In the genomic region with DNA sequence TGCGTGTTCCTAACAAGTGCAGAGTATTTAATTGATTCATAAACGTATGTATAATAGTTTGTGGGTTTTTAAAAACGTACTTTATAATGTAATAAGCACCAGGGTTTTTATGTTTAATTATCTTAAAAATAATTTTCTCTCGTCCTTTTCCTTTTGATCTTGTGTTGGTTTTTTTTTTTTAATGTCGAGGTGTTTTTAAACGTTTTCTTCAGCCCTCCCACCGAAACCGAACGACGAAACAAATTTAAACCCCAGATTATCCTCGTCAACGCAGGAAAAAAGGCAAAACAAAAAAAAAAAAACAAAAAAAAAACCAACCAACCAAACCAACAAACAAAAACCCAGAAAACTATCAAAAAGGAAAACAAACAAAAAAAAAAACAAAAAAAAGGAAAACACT, we compare ENCODE assay signal across 8 mouse cellular contexts. TPM values are rescaled to one million over a fixed set of nuclear protein-coding genes. Genes with fewer than 3 reads are reported as not detected.
DNase-seq lines count a peak whose midpoint lies in the region; ATAC-seq and TF ChIP-seq lines count a peak whose summit lies in the region.

No protein-coding gene starts in this region.

- peak; percentile 12 for DNase-seq in lung, embryonic 14.5 days
- DNase-seq in lung, postnatal 4 days: no peak
- no peak for DNase-seq in right cerebral cortex, postnatal 25 days
- no peak for DNase-seq in urinary bladder, postnatal 36 days (ENCODE audit: low spot score in 2 of 2)

- ATAC-seq in lung, embryonic 14.5 days (ENCODE audit: insufficient read depth): no peak
- ATAC-seq in forebrain, embryonic 12.5 days (ENCODE audit: low FRiP score): no peak
- ATAC-seq in limb, embryonic 12.5 days (ENCODE audit: insufficient number of reproducible peaks, insufficient read depth, low FRiP score, low TSS enrichment, low read depth): no peak
- no peak for ATAC-seq in neural tube, embryonic 15.5 days (ENCODE audit: low FRiP score)
- no peak for ATAC-seq in CD4-positive, CD25-positive, alpha-beta regulatory T cell, adult 4 months

- peak overlapping the region; percentile 39 for H3K4me3 ChIP-seq in lung, embryonic 14.5 days (ENCODE audit: low read depth, low read length)
- peak overlapping the region; percentile 30 for H3K4me3 ChIP-seq in forebrain, embryonic 12.5 days (replicated peaks)
- H3K4me3 ChIP-seq in limb, embryonic 12.5 days (replicated peaks): peak overlapping the region; percentile 27
- peak overlapping the region; percentile 15; the same call in 1 of the 2 replicates for H3K4me3 ChIP-seq in neural tube, embryonic 15.5 days (replicated peaks)

- peaks cover 55% of the 10 kb centered on the region for H3K27me3 ChIP-seq in lung, embryonic 14.5 days (ENCODE audit: insufficient read depth, low read length)
- H3K27me3 ChIP-seq in forebrain, embryonic 12.5 days: peaks cover 82% of the 10 kb centered on the region
- H3K27me3 ChIP-seq in limb, embryonic 12.5 days: peaks cover 76% of the 10 kb centered on the region
- H3K27me3 ChIP-seq in neural tube, embryonic 15.5 days (replicated peaks): peaks cover 57% of the 10 kb centered on the region

- peak overlapping the region; percentile 60 for H3K4me2 ChIP-seq in lung, embryonic 14.5 days
- H3K4me2 ChIP-seq in forebrain, embryonic 12.5 days: peak overlapping the region; percentile 47
- peak overlapping the region; percentile 49 for H3K4me2 ChIP-seq in limb, embryonic 12.5 days
- peak overlapping the region; percentile 48 for H3K4me2 ChIP-seq in neural tube, embryonic 15.5 days

- H3K9me3 ChIP-seq in lung, embryonic 14.5 days (ENCODE audit: low read depth, low read length): no peaks in the 10 kb centered on the region
- no peaks in the 10 kb centered on the region for H3K9me3 ChIP-seq in forebrain, embryonic 12.5 days
- H3K9me3 ChIP-seq in limb, embryonic 12.5 days: no peaks in the 10 kb centered on the region
- H3K9me3 ChIP-seq in neural tube, embryonic 15.5 days (replicated peaks): no peaks in the 10 kb centered on the region

- H3K4me1 ChIP-seq in lung, embryonic 14.5 days (ENCODE audit: insufficient read depth): peaks cover 29% of the 10 kb centered on the region
- peaks cover 73% of the 10 kb centered on the region for H3K4me1 ChIP-seq in forebrain, embryonic 12.5 days
- peaks cover 82% of the 10 kb centered on the region for H3K4me1 ChIP-seq in limb, embryonic 12.5 days (replicated peaks)
- peaks cover 61% of the 10 kb centered on the region for H3K4me1 ChIP-seq in neural tube, embryonic 15.5 days

- no peak overlapping the region for H3K27ac ChIP-seq in lung, embryonic 14.5 days (ENCODE audit: low read depth)
- peak overlapping the region; percentile 66; the same call in 1 of the 2 replicates for H3K27ac ChIP-seq in forebrain, embryonic 12.5 days
- no peak overlapping the region for H3K27ac ChIP-seq in limb, embryonic 12.5 days
- peak overlapping the region; percentile 72; the same call in 1 of the 2 replicates for H3K27ac ChIP-seq in neural tube, embryonic 15.5 days (replicated peaks)

- H3K9ac ChIP-seq in lung, embryonic 14.5 days: peak overlapping the region; percentile 42
- H3K9ac ChIP-seq in forebrain, embryonic 12.5 days: peak overlapping the region; percentile 57; the same call in 1 of the 2 replicates
- no peak overlapping the region for H3K9ac ChIP-seq in limb, embryonic 12.5 days (replicated peaks)
- H3K9ac ChIP-seq in neural tube, embryonic 15.5 days (replicated peaks): no peak overlapping the region

- peaks cover 31% of the 10 kb centered on the region for H3K36me3 ChIP-seq in lung, embryonic 14.5 days (ENCODE audit: insufficient read depth)
- no peaks in the 10 kb centered on the region for H3K36me3 ChIP-seq in forebrain, embryonic 12.5 days (replicated peaks)
- H3K36me3 ChIP-seq in limb, embryonic 12.5 days: peaks cover 16% of the 10 kb centered on the region; the same call in 1 of the 2 replicates
- no peaks in the 10 kb centered on the region for H3K36me3 ChIP-seq in neural tube, embryonic 15.5 days

- TF ChIP-seq CTCF in lung, embryonic 14.5 days (IDR thresholded peaks at IDR 0.05; ENCODE audit: low read depth): no peak

- 19% methylated on average over 12 of the region's 12 CpGs for WGBS in lung, embryonic 14.5 days
- 2% methylated on average over 12 of the region's 12 CpGs for WGBS in forebrain, embryonic 12.5 days
- WGBS in limb, embryonic 12.5 days: 2% methylated on average over 12 of the region's 12 CpGs
- 5% methylated on average over 12 of the region's 12 CpGs for WGBS in neural tube, embryonic 15.5 days

RNA-seq across cellular contexts. Expression of gene Lyl1, which starts 4.7 kb away (rescaled TPM):
- 12.0 and 12.5 TPM in 2 replicates for polyA plus RNA-seq in lung, embryonic 14.5 days (2014; fragmentation: Nextera tagmentation; extraction: Ambion mirVana)
- polyA plus RNA-seq in forebrain, embryonic 12.5 days (2016; fragmentation: Nextera tagmentation; extraction: Ambion mirVana): 3.1 and 3.9 TPM in 2 replicates
- 3.7 and 4.7 TPM in 2 replicates for polyA plus RNA-seq in limb, embryonic 12.5 days (2016; fragmentation: Nextera tagmentation; extraction: Ambion mirVana)
- 3.1 and 6.1 TPM in 2 replicates for polyA plus RNA-seq in neural tube, embryonic 15.5 days (2015; fragmentation: Nextera tagmentation; extraction: Ambion mirVana)
- polyA plus RNA-seq in CD4-positive, CD25-positive, alpha-beta regulatory T cell, adult 4 months (2017; shearing (Covaris generic)): 1 to 10 TPM; 2.0 to 2.6 TPM

RNA-seq across cellular contexts. Expression of gene G430095P16Rik, which starts 16.8 kb away (rescaled TPM):
- polyA plus RNA-seq in lung, embryonic 14.5 days (2014; fragmentation: Nextera tagmentation; extraction: Ambion mirVana): 2.7 and 2.8 TPM in 2 replicates
- 2.2 and 3.5 TPM in 2 replicates for polyA plus RNA-seq in forebrain, embryonic 12.5 days (2016; fragmentation: Nextera tagmentation; extraction: Ambion mirVana)
- 9.7 and 11.8 TPM in 2 replicates for polyA plus RNA-seq in limb, embryonic 12.5 days (2016; fragmentation: Nextera tagmentation; extraction: Ambion mirVana)
- polyA plus RNA-seq in neural tube, embryonic 15.5 days (2015; fragmentation: Nextera tagmentation; extraction: Ambion mirVana): 1.4 and 1.8 TPM in 2 replicates
- 10 to 100 TPM; 24.3 to 28.6 TPM for polyA plus RNA-seq in CD4-positive, CD25-positive, alpha-beta regulatory T cell, adult 4 months (2017; shearing (Covaris generic))

RNA-seq across cellular contexts. Expression of gene Nacc1, which starts 18.3 kb away (rescaled TPM):
- 29.8 and 33.8 TPM in 2 replicates for polyA plus RNA-seq in lung, embryonic 14.5 days (2014; fragmentation: Nextera tagmentation; extraction: Ambion mirVana)
- polyA plus RNA-seq in forebrain, embryonic 12.5 days (2016; fragmentation: Nextera tagmentation; extraction: Ambion mirVana): 22.8 and 26.6 TPM in 2 replicates
- 16.9 and 21.4 TPM in 2 replicates for polyA plus RNA-seq in limb, embryonic 12.5 days (2016; fragmentation: Nextera tagmentation; extraction: Ambion mirVana)
- 12.3 and 14.1 TPM in 2 replicates for polyA plus RNA-seq in neural tube, embryonic 15.5 days (2015; fragmentation: Nextera tagmentation; extraction: Ambion mirVana)
- polyA plus RNA-seq in CD4-positive, CD25-positive, alpha-beta regulatory T cell, adult 4 months (2017; shearing (Covaris generic)): 1 to 10 TPM; 8.1 to 9.1 TPM

RNA-seq across cellular contexts. Expression of gene Trmt1, which starts 19.9 kb away (rescaled TPM):
- 66.1 and 68.6 TPM in 2 replicates for polyA plus RNA-seq in lung, embryonic 14.5 days (2014; fragmentation: Nextera tagmentation; extraction: Ambion mirVana)
- polyA plus RNA-seq in forebrain, embryonic 12.5 days (2016; fragmentation: Nextera tagmentation; extraction: Ambion mirVana): 55.4 and 59.6 TPM in 2 replicates
- 63.4 and 66.9 TPM in 2 replicates for polyA plus RNA-seq in limb, embryonic 12.5 days (2016; fragmentation: Nextera tagmentation; extraction: Ambion mirVana)
- polyA plus RNA-seq in neural tube, embryonic 15.5 days (2015; fragmentation: Nextera tagmentation; extraction: Ambion mirVana): 66.7 and 75.1 TPM in 2 replicates
- 10 to 100 TPM; 45.0 to 60.3 TPM for polyA plus RNA-seq in CD4-positive, CD25-positive, alpha-beta regulatory T cell, adult 4 months (2017; shearing (Covaris generic))

RNA-seq across cellular contexts. Expression of gene Ier2, which starts 43.3 kb away (rescaled TPM):
- 81.7 and 83.8 TPM in 2 replicates for polyA plus RNA-seq in lung, embryonic 14.5 days (2014; fragmentation: Nextera tagmentation; extraction: Ambion mirVana)
- 53.7 and 62.2 TPM in 2 replicates for polyA plus RNA-seq in forebrain, embryonic 12.5 days (2016; fragmentation: Nextera tagmentation; extraction: Ambion mirVana)
- 134 and 144 TPM in 2 replicates for polyA plus RNA-seq in limb, embryonic 12.5 days (2016; fragmentation: Nextera tagmentation; extraction: Ambion mirVana)
- polyA plus RNA-seq in neural tube, embryonic 15.5 days (2015; fragmentation: Nextera tagmentation; extraction: Ambion mirVana): 20.3 and 33.1 TPM in 2 replicates
- 10 to 100 TPM; 39.5 to 42.6 TPM for polyA plus RNA-seq in CD4-positive, CD25-positive, alpha-beta regulatory T cell, adult 4 months (2017; shearing (Covaris generic))

Comparison
In these comparisons a context has a peak if more than half of its experiments do, and no peak if none do; other contexts are left out.
1. H3K27ac ChIP-seq: peak in forebrain, embryonic 12.5 days (single experiment) and neural tube, embryonic 15.5 days (single experiment); none in lung, embryonic 14.5 days (single experiment) and limb, embryonic 12.5 days (single experiment).
2. H3K9ac ChIP-seq: peak in lung, embryonic 14.5 days (single experiment) and forebrain, embryonic 12.5 days (single experiment); none in limb, embryonic 12.5 days (single experiment) and neural tube, embryonic 15.5 days (single experiment).
3. Peak in every context shown above with its lines, with median percentiles within 50 percentile points of each other: H3K4me2 ChIP-seq and H3K4me3 ChIP-seq.